Mouse (Mus musculus): ENCODE results near the gene Cd46.
A peak's percentile ranks its signal among the peaks of the same experiment; 100 is the strongest.

DNA sequence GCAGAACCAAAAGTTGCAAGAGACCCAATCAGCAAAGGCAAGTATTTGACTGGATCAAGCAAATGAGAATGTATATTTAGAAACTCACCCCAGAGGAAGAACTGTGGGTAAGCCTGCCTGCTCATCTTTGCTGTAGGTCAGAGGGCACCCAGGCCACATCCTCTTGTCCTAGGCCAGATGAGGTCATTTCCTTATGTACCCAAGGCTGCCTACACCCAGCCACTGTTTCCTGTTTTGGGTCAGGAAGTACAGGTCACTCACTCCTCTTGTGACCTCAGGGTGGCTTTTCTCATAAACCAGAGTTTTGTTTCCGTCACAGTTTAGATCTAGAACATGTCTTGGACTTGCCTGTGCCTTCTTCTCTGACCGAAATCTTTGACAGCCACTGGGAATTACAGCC is 96.9 kb downstream of the Cd46 start:
- no peak for TF ChIP-seq CTCF (IDR thresholded peaks at IDR 0.05; ENCODE audit: low read depth)
- 0 out of 2 replicates have a peak, but pooled peaks have one; percentile 35 for TF ChIP-seq EP300 (IDR thresholded peaks at IDR 0.05; ENCODE audit: low read depth)

All from heart, postnatal 0 days (tissue).